Mouse (Mus musculus) forebrain, embryonic 11.5 days (tissue): ENCODE data around the gene Tsc22d3. TPM values are rescaled to one million over a fixed set of nuclear protein-coding genes. Genes with fewer than 3 reads are reported as not detected.

Experiments used
- ATAC-seq: fragments of 200-750 bp; cut with Nextera tagmentation; replicated peaks from 2 replicates; pipeline ENCODE4 v1.8.0; 2017; ENCODE audit warnings: moderate TSS enrichment; ENCODE audit not compliant: low FRiP score
- DNase-seq: peaks from one replicate; pipeline ENCODE4 v3.0.0-alpha.2; 2017; ENCODE audit warnings: low spot score
- H3K27ac ChIP-seq: fragments of 300-500 bp; sonication (generic); 2 replicates; pipeline ENCODE4 v1.5.1; 2014; ENCODE audit warnings: low read depth, low read length
- H3K27me3 ChIP-seq: fragments of 300-500 bp; sonication (generic); 2 replicates; pipeline ENCODE4 v1.6.1; 2014; ENCODE audit warnings: mild to moderate bottlenecking, low read length, mixed read lengths; ENCODE audit not compliant: control insufficient read depth, insufficient read depth
- H3K36me3 ChIP-seq: fragments of 300-500 bp; sonication (generic); 2 replicates; pipeline ENCODE4 v1.6.1; 2014; ENCODE audit warnings: mild to moderate bottlenecking, low read length, moderate library complexity, mixed read lengths; ENCODE audit not compliant: control insufficient read depth, insufficient read depth
- H3K4me1 ChIP-seq: fragments of 300-500 bp; sonication (generic); replicated peaks from 2 replicates; pipeline ENCODE4 v1.6.1; 2014; ENCODE audit warnings: low read length, mixed read lengths; ENCODE audit not compliant: control insufficient read depth, insufficient read depth
- H3K4me2 ChIP-seq: fragments of 300-500 bp; sonication (generic); 2 replicates; pipeline ENCODE4 v1.6.1; 2014; ENCODE audit warnings: low read depth, mild to moderate bottlenecking, low read length, moderate library complexity, mixed read lengths; ENCODE audit not compliant: severe bottlenecking
- H3K4me3 ChIP-seq: fragments of 300-500 bp; sonication (generic); 2 replicates; pipeline ENCODE4 v1.5.1; 2014; ENCODE audit warnings: low read depth, low read length
- H3K9ac ChIP-seq: fragments of 300-500 bp; sonication (generic); 2 replicates; pipeline ENCODE4 v1.6.1; 2014; ENCODE audit warnings: low read length
- H3K9me3 ChIP-seq: fragments of 300-500 bp; sonication (generic); 2 replicates; pipeline ENCODE4 v1.6.1; 2016; ENCODE audit warnings: low read length, mixed read lengths; ENCODE audit not compliant: control insufficient read depth
- WGBS: fragments of 180-500 bp; shearing (Covaris S2); extraction: QIAGEN DNeasy Blood & Tissue Kit; methylation state at CpG from one replicate; pipeline ENCODE4 v1.1.7; 2014; 5-methylcytosine and 5-hydroxymethylcytosine counted together
- polyA plus RNA-seq: library from polyadenylated mRNA; unstranded; fragments of >200 nt; fragmentation: Nextera tagmentation; extraction: Ambion mirVana; gene quantifications from 2 replicates; pipeline ENCODE4 v1.2.1, GENCODE M21; 2014

Tsc22d3 gene
- polyA plus RNA-seq, 1 experiment from 2014 or later, result 105 TPM

GRCm38 (mm10) chrX:140598850-140599560, 1.5 kb downstream of the Tsc22d3 start:
- Histone ChIP-seq H3K27me3 (peaks cover 41% of the 10 kb centered on the region), H3K9me3 (no peaks in the 10 kb centered on the region), H3K36me3 (no peaks in the 10 kb centered on the region), H3K27ac (no peak overlapping the region), H3K4me3 (peak overlapping the region; percentile 43), H3K4me1 (no peaks in the 10 kb centered on the region), H3K9ac (no peak overlapping the region), H3K4me2 (peak overlapping the region; percentile 67)
- ATAC-seq (peak; percentile 72), DNase-seq (peak; percentile 65)
- WGBS, result 33% methylated on average over 26 of the region's 109 CpGs

- Histone ChIP-seq H3K4me2 (peak overlapping the region; percentile 67), H3K36me3 (no peaks in the 10 kb centered on the region), H3K4me1 (no peaks in the 10 kb centered on the region), H3K4me3 (peak overlapping the region; percentile 43), H3K27ac (no peak overlapping the region), H3K9ac (no peak overlapping the region), H3K9me3 (no peaks in the 10 kb centered on the region), H3K27me3 (peaks cover 41% of the 10 kb centered on the region)
- 25% methylated on average over 34 of the region's 48 CpGs for WGBS
- DNase-seq, result peak; percentile 60
- 0 out of 2 replicates have a peak, but pooled peaks have one; percentile 23 for ATAC-seq
These were observed 2.1 kb downstream of the Tsc22d3 start for GRCm38 (mm10) chrX:140598194-140598849.

GRCm38 (mm10) chrX:140591176-140591575, 9.3 kb downstream of the Tsc22d3 start:
- Histone ChIP-seq H3K4me2 (no peak overlapping the region), H3K4me3 (no peak overlapping the region), H3K27me3 (peaks cover 11% of the 10 kb centered on the region), H3K4me1 (no peaks in the 10 kb centered on the region), H3K9ac (no peak overlapping the region), H3K27ac (no peak overlapping the region), H3K36me3 (no peaks in the 10 kb centered on the region), H3K9me3 (no peaks in the 10 kb centered on the region)
- ATAC-seq (no peak), DNase-seq (no peak)
- 78% methylated on average over 3 of the region's 3 CpGs for WGBS

- H3K27ac ChIP-seq, result no peak overlapping the region
- H3K4me1 ChIP-seq, result no peaks in the 10 kb centered on the region
- DNase-seq (no peak), ATAC-seq (no peak)
- H3K36me3 ChIP-seq, result no peaks in the 10 kb centered on the region
- no peak overlapping the region for H3K4me3 ChIP-seq
- no peak overlapping the region for H3K4me2 ChIP-seq
- WGBS, result 72% methylated on average over 2 of the region's 2 CpGs
- H3K27me3 ChIP-seq, result peaks cover 13% of the 10 kb centered on the region
- no peaks in the 10 kb centered on the region for H3K9me3 ChIP-seq
- no peak overlapping the region for H3K9ac ChIP-seq
These were observed 10.3 kb downstream of the Tsc22d3 start for GRCm38 (mm10) chrX:140590142-140590541.

- WGBS, result 69% methylated on average over 4 of the region's 4 CpGs
- H3K27me3 ChIP-seq, result peaks cover 17% of the 10 kb centered on the region
- H3K36me3 ChIP-seq, result no peaks in the 10 kb centered on the region
- H3K4me3 ChIP-seq, result no peak overlapping the region
- H3K4me1 ChIP-seq, result no peaks in the 10 kb centered on the region
- ATAC-seq, result no peak
- H3K9ac ChIP-seq, result no peak overlapping the region
- H3K9me3 ChIP-seq, result no peaks in the 10 kb centered on the region
- no peak overlapping the region for H3K4me2 ChIP-seq
- DNase-seq, result no peak
- no peak overlapping the region for H3K27ac ChIP-seq
These were observed 11.2 kb downstream of the Tsc22d3 start for GRCm38 (mm10) chrX:140589194-140589751.

GRCm38 (mm10) chrX:140588534-140588933, 11.9 kb downstream of the Tsc22d3 start:
- Histone ChIP-seq H3K9ac (no peak overlapping the region), H3K27ac (no peak overlapping the region), H3K9me3 (no peaks in the 10 kb centered on the region), H3K4me1 (no peaks in the 10 kb centered on the region), H3K4me3 (no peak overlapping the region), H3K36me3 (no peaks in the 10 kb centered on the region), H3K4me2 (no peak overlapping the region), H3K27me3 (peaks cover 20% of the 10 kb centered on the region)
- WGBS, result 63% methylated on average over 5 of the region's 5 CpGs
- DNase-seq, result no peak
- ATAC-seq, result no peak

- Histone ChIP-seq H3K4me3 (no peak overlapping the region), H3K36me3 (no peaks in the 10 kb centered on the region), H3K27ac (no peak overlapping the region), H3K27me3 (peaks cover 68% of the 10 kb centered on the region), H3K9ac (no peak overlapping the region), H3K9me3 (no peaks in the 10 kb centered on the region), H3K4me1 (no peaks in the 10 kb centered on the region), H3K4me2 (no peak overlapping the region)
- DNase-seq (no peak), ATAC-seq (no peak)
- WGBS, result 73% methylated on average over 3 of the region's 3 CpGs
These were observed 20.0 kb downstream of the Tsc22d3 start for GRCm38 (mm10) chrX:140580416-140580815.

GRCm38 (mm10) chrX:140575636-140576035, 24.8 kb downstream of the Tsc22d3 start:
- Histone ChIP-seq H3K9me3 (no peaks in the 10 kb centered on the region), H3K4me2 (no peak overlapping the region), H3K36me3 (no peaks in the 10 kb centered on the region), H3K27me3 (peaks cover 73% of the 10 kb centered on the region), H3K4me1 (no peaks in the 10 kb centered on the region), H3K4me3 (no peak overlapping the region), H3K9ac (no peak overlapping the region), H3K27ac (no peak overlapping the region)
- DNase-seq (no peak), ATAC-seq (no peak)
- WGBS, result 84% methylated on average over 3 of the region's 3 CpGs
